Mouse (Mus musculus): Measurements from ENCODE around the gene Ankrd39. TPM values are rescaled to one million over a fixed set of nuclear protein-coding genes. Genes with fewer than 3 reads are reported as not detected.

Gene Ankrd39
- total RNA-seq, 2 experiments from 2014 or later = 7.2 to 9.3 TPM

- no peak for DNase-seq
- no peak for TF ChIP-seq CTCF (IDR thresholded peaks at IDR 0.05)
- Histone ChIP-seq H3K27ac (peak overlapping the region; percentile 83), H3K4me3 (no peak overlapping the region)
- intact Hi-C loops (cut with DNase I) = no loop called here
Observed at GRCm38 (mm10) chr1:36582211-36582610, 35.0 kb upstream of the Ankrd39 start.

GRCm38 (mm10) chr1:36581260-36581659, 34.0 kb upstream of the Ankrd39 start:
- DNase-seq = no peak
- TF ChIP-seq CTCF (IDR thresholded peaks at IDR 0.05) = no peak
- H3K27ac ChIP-seq = peak overlapping the region; percentile 83
- intact Hi-C loops (cut with DNase I) = no loop called here
- no peak overlapping the region for H3K4me3 ChIP-seq

- intact Hi-C loops (cut with DNase I) = no loop called here
- Histone ChIP-seq H3K4me3 (peak overlapping the region; percentile 53), H3K27ac (peak overlapping the region; percentile 83)
- DNase-seq = peak; percentile 77
- TF ChIP-seq CTCF (IDR thresholded peaks at IDR 0.05) = no peak
Observed at GRCm38 (mm10) chr1:36580384-36581207, 33.4 kb upstream of the Ankrd39 start.

- Histone ChIP-seq H3K27ac (peak overlapping the region; percentile 83), H3K4me3 (peak overlapping the region; percentile 53)
- intact Hi-C loops (cut with DNase I) = no loop called here
- DNase-seq = no peak
- TF ChIP-seq CTCF (IDR thresholded peaks at IDR 0.05) = no peak
Observed at GRCm38 (mm10) chr1:36579974-36580383, 32.7 kb upstream of the Ankrd39 start.

GRCm38 (mm10) chr1:36576991-36577675, 29.9 kb upstream of the Ankrd39 start:
- intact Hi-C loops (cut with DNase I) = no loop called here
- peak overlapping the region; percentile 51; the same call in 1 of the 2 replicates for H3K27ac ChIP-seq
- no peak for TF ChIP-seq CTCF (IDR thresholded peaks at IDR 0.05)
- no peak for DNase-seq
- H3K4me3 ChIP-seq = no peak overlapping the region

GRCm38 (mm10) chr1:36575347-36575746, 28.1 kb upstream of the Ankrd39 start:
- H3K27ac ChIP-seq = peak overlapping the region; percentile 51
- intact Hi-C loops (cut with DNase I) = no loop called here
- TF ChIP-seq CTCF (IDR thresholded peaks at IDR 0.05) = no peak
- peak; percentile 54 for DNase-seq
- no peak overlapping the region for H3K4me3 ChIP-seq

- H3K4me3 ChIP-seq = no peak overlapping the region
- H3K27ac ChIP-seq = peak overlapping the region; percentile 82
- DNase-seq = no peak
- no peak for TF ChIP-seq CTCF (IDR thresholded peaks at IDR 0.05)
- intact Hi-C loops (cut with DNase I) = no loop called here
Observed at GRCm38 (mm10) chr1:36574196-36574955, 27.1 kb upstream of the Ankrd39 start.

- TF ChIP-seq CTCF (IDR thresholded peaks at IDR 0.05) = no peak
- Histone ChIP-seq H3K27ac (peak overlapping the region; percentile 82), H3K4me3 (no peak overlapping the region; the same call in 1 of the 2 replicates)
Observed at GRCm38 (mm10) chr1:36573524-36573923, 26.3 kb upstream of the Ankrd39 start.

GRCm38 (mm10) chr1:36572709-36573108, 25.5 kb upstream of the Ankrd39 start:
- no peak for TF ChIP-seq CTCF (IDR thresholded peaks at IDR 0.05)
- DNase-seq = peak; percentile 82
- peak overlapping the region; percentile 82 for H3K27ac ChIP-seq
- peak overlapping the region; percentile 17; the same call in 1 of the 2 replicates for H3K4me3 ChIP-seq
- intact Hi-C loops (cut with DNase I) = no loop called here

More at GRCm38 (mm10) chr1:36573524-36573923, 26.3 kb upstream of the Ankrd39 start:
- peak; percentile 53 for DNase-seq
- intact Hi-C loops (cut with DNase I) = no loop called here

GRCm38 (mm10) chr1:36572140-36572700, 25.0 kb upstream of the Ankrd39 start:
- no peak overlapping the region for H3K4me3 ChIP-seq
- no peak for DNase-seq
- TF ChIP-seq CTCF (IDR thresholded peaks at IDR 0.05) = no peak
- intact Hi-C loops (cut with DNase I) = no loop called here
- H3K27ac ChIP-seq = peak overlapping the region; percentile 82

GRCm38 (mm10) chr1:36571627-36572026, 24.4 kb upstream of the Ankrd39 start:
- intact Hi-C loops (cut with DNase I) = no loop called here
- peak overlapping the region; percentile 82 for H3K27ac ChIP-seq
- no peak overlapping the region for H3K4me3 ChIP-seq
- DNase-seq = peak; percentile 83
- no peak for TF ChIP-seq CTCF (IDR thresholded peaks at IDR 0.05)

GRCm38 (mm10) chr1:36570320-36570719, 23.1 kb upstream of the Ankrd39 start:
- no peak overlapping the region for H3K4me3 ChIP-seq
- DNase-seq = no peak
- intact Hi-C loops (cut with DNase I) = no loop called here
- H3K27ac ChIP-seq = peak overlapping the region; percentile 82
- no peak for TF ChIP-seq CTCF (IDR thresholded peaks at IDR 0.05)

All from gastrocnemius, adult 2 months (tissue).